7 mouse cellular contexts compared by ENCODE assay signal in the genomic region with DNA sequence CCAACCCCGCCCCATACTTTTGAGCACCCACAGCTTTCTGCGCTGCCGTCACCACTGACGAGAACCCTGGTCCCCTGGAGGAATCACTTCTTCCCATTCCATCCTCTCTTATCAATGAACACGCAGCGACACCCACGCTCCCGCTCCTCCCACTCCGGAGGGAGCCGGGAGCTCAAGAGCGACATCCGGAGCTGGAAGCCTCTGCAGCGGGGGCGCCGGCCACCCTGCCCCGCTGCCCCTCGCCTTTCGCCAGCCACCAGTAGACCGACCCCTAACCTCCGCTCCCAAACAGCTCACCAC. TPM values are rescaled to one million over a fixed set of nuclear protein-coding genes. Genes with fewer than 3 reads are reported as not detected.
DNase-seq lines count a peak whose midpoint lies in the region; ATAC-seq lines count a peak whose summit lies in the region.

No protein-coding gene starts in this region.

- ATAC-seq in neural tube, embryonic 11.5 days (ENCODE audit: insufficient read depth, low FRiP score, low TSS enrichment): no peak; the same call in 1 of the 2 replicates
- ATAC-seq in heart, embryonic 15.5 days (replicated peaks; ENCODE audit: insufficient number of reproducible peaks, insufficient read depth, low FRiP score, low read depth): no peak
- no peak for ATAC-seq in limb, embryonic 15.5 days (ENCODE audit: insufficient number of reproducible peaks, low FRiP score, low TSS enrichment, low read depth)
- peak; percentile 7; the same call in 1 of the 2 replicates for ATAC-seq in neural tube, embryonic 13.5 days (ENCODE audit: low read depth)

- H3K36me3 ChIP-seq in neural tube, embryonic 11.5 days (ENCODE audit: control insufficient read depth, insufficient read depth, low read length): no peaks in the 10 kb centered on the region
- H3K36me3 ChIP-seq in heart, embryonic 15.5 days: no peaks in the 10 kb centered on the region
- no peaks in the 10 kb centered on the region for H3K36me3 ChIP-seq in limb, embryonic 15.5 days
- no peaks in the 10 kb centered on the region for H3K36me3 ChIP-seq in neural tube, embryonic 13.5 days

- WGBS in neural tube, embryonic 11.5 days: 1% methylated on average over 19 of the region's 20 CpGs
- WGBS in heart, embryonic 15.5 days: 2% methylated on average over 20 of the region's 20 CpGs
- WGBS in limb, embryonic 15.5 days: 0% methylated on average over 19 of the region's 20 CpGs
- under 1% methylated on average over 20 of the region's 20 CpGs for WGBS in neural tube, embryonic 13.5 days

- no peak overlapping the region for H3K27ac ChIP-seq in neural tube, embryonic 11.5 days (ENCODE audit: low read depth, low read length)
- no peak overlapping the region for H3K27ac ChIP-seq in brown adipose tissue, adult 24 weeks (replicated peaks; ENCODE audit: low read depth, low read length)
- H3K27ac ChIP-seq in heart, embryonic 15.5 days: 0 out of 2 replicates have a peak overlapping the region, but pooled peaks have one; percentile 88
- no peak overlapping the region for H3K27ac ChIP-seq in limb, embryonic 15.5 days
- peak overlapping the region; percentile 93 for H3K27ac ChIP-seq in neural tube, embryonic 13.5 days (replicated peaks)

- peaks cover 9% of the 10 kb centered on the region; the same call in 1 of the 2 replicates for H3K4me1 ChIP-seq in neural tube, embryonic 11.5 days (ENCODE audit: control insufficient read depth, insufficient read depth, low read length)
- H3K4me1 ChIP-seq in brown adipose tissue, adult 24 weeks (ENCODE audit: control insufficient read depth, insufficient read depth, insufficient read length, low read length): peaks cover 3% of the 10 kb centered on the region; the same call in 1 of the 2 replicates
- peaks cover 36% of the 10 kb centered on the region for H3K4me1 ChIP-seq in heart, embryonic 15.5 days (replicated peaks)
- peaks cover 26% of the 10 kb centered on the region for H3K4me1 ChIP-seq in limb, embryonic 15.5 days
- peaks cover 40% of the 10 kb centered on the region for H3K4me1 ChIP-seq in neural tube, embryonic 13.5 days (replicated peaks)

- peaks cover 16% of the 10 kb centered on the region for H3K27me3 ChIP-seq in neural tube, embryonic 11.5 days (ENCODE audit: control insufficient read depth, insufficient read depth, low read length)
- H3K27me3 ChIP-seq in heart, embryonic 15.5 days: no peaks in the 10 kb centered on the region
- peaks cover 24% of the 10 kb centered on the region for H3K27me3 ChIP-seq in limb, embryonic 15.5 days
- H3K27me3 ChIP-seq in neural tube, embryonic 13.5 days: peaks cover 23% of the 10 kb centered on the region

- H3K4me2 ChIP-seq in neural tube, embryonic 11.5 days (ENCODE audit: low read depth): peak overlapping the region; percentile 74
- peak overlapping the region; percentile 83 for H3K4me2 ChIP-seq in heart, embryonic 15.5 days
- H3K4me2 ChIP-seq in limb, embryonic 15.5 days: peak overlapping the region; percentile 72
- peak overlapping the region; percentile 69 for H3K4me2 ChIP-seq in neural tube, embryonic 13.5 days

- peak; percentile 21 for DNase-seq in neural tube, embryonic 11.5 days (ENCODE audit: low spot score)
- DNase-seq in neural tube, embryonic 10.5 days (ENCODE audit: extremely low spot score, low spot score): no peak
- no peak for DNase-seq in urinary bladder, postnatal 10 days (ENCODE audit: low spot score)

- peak overlapping the region; percentile 73 for H3K4me3 ChIP-seq in neural tube, embryonic 11.5 days (ENCODE audit: low read depth, low read length)
- peak overlapping the region; percentile 87 for H3K4me3 ChIP-seq in brown adipose tissue, adult 24 weeks (ENCODE audit: insufficient read depth, low read depth, low read length)
- H3K4me3 ChIP-seq in heart, embryonic 15.5 days: peak overlapping the region; percentile 87
- H3K4me3 ChIP-seq in limb, embryonic 15.5 days: peak overlapping the region; percentile 83
- peak overlapping the region; percentile 87 for H3K4me3 ChIP-seq in neural tube, embryonic 13.5 days

- no peaks in the 10 kb centered on the region for H3K9me3 ChIP-seq in neural tube, embryonic 11.5 days (ENCODE audit: control insufficient read depth, low read length)
- no peaks in the 10 kb centered on the region for H3K9me3 ChIP-seq in heart, embryonic 15.5 days (replicated peaks)
- H3K9me3 ChIP-seq in limb, embryonic 15.5 days: no peaks in the 10 kb centered on the region
- H3K9me3 ChIP-seq in neural tube, embryonic 13.5 days: no peaks in the 10 kb centered on the region

- peak overlapping the region; percentile 83 for H3K9ac ChIP-seq in neural tube, embryonic 11.5 days (ENCODE audit: low read length)
- peak overlapping the region; percentile 76 for H3K9ac ChIP-seq in heart, embryonic 15.5 days
- H3K9ac ChIP-seq in limb, embryonic 15.5 days: peak overlapping the region; percentile 63
- H3K9ac ChIP-seq in neural tube, embryonic 13.5 days: peak overlapping the region; percentile 88

RNA-seq across cellular contexts. Expression of gene Ubash3b, which starts 4.8 kb away (rescaled TPM):
- 13.2 and 14.4 TPM in 2 replicates for polyA plus RNA-seq in neural tube, embryonic 11.5 days (2014; fragmentation: Nextera tagmentation; extraction: Ambion mirVana)
- 0.87 and 1.0 TPM in 2 replicates for polyA plus RNA-seq in brown adipose tissue, adult 24 weeks (2012; ENCODE audit: insufficient read depth, insufficient read length, missing spikeins)
- 6.5 and 6.8 TPM in 2 replicates for polyA plus RNA-seq in heart, embryonic 15.5 days (2015; fragmentation: Nextera tagmentation; extraction: Ambion mirVana)
- polyA plus RNA-seq in limb, embryonic 15.5 days (2015; fragmentation: Nextera tagmentation; extraction: Ambion mirVana): 6.8 and 7.5 TPM in 2 replicates
- polyA plus RNA-seq in neural tube, embryonic 13.5 days (2015; fragmentation: Nextera tagmentation; extraction: Ambion mirVana): 26.0 and 34.8 TPM in 2 replicates

Comparison
In these comparisons a context has a peak if more than half of its experiments do, and no peak if none do; other contexts are left out.
1. H3K27ac ChIP-seq: peak in heart, embryonic 15.5 days (single experiment) and neural tube, embryonic 13.5 days (single experiment); none in neural tube, embryonic 11.5 days (single experiment), brown adipose tissue, adult 24 weeks (single experiment) and limb, embryonic 15.5 days (single experiment).
2. Peak in every context shown above with its lines, with median percentiles within 50 percentile points of each other: H3K4me2 ChIP-seq, H3K4me3 ChIP-seq and H3K9ac ChIP-seq.